Mouse (Mus musculus) MEL (cell line): ENCODE data around the gene Zdhhc3. TPM values are rescaled to one million over a fixed set of nuclear protein-coding genes. Genes with fewer than 3 reads are reported as not detected.
A peak's percentile ranks its signal among the peaks of the same experiment; 100 is the strongest.

Source experiments
- DNase-seq: peaks from one replicate; pipeline ENCODE4 v3.0.0; 2011; ENCODE audit warnings: low read depth, low spot score
- H3K27ac ChIP-seq: 2 replicates; pipeline ENCODE4 v1.5.1; 2012; ENCODE audit warnings: low read depth, mild to moderate bottlenecking, control low read depth, low read length, moderate library complexity; ENCODE audit not compliant: control insufficient read depth
- H3K27me3 ChIP-seq, 2 experiments: fragments of 150-350 bp in 1 of 2; sonication (generic) in 1 of 2; 2 replicates each; pipeline ENCODE4 v1.6.1; 2012; ENCODE audit warnings: low read length in 2 of 2, mild to moderate bottlenecking in 2 of 2, improper control_type of control experiment in 1 of 2, moderate library complexity in 1 of 2; ENCODE audit not compliant: insufficient read depth in 2 of 2, control insufficient read depth in 1 of 2
- H3K36me3 ChIP-seq, 2 experiments: 2 replicates each; pipeline ENCODE4 v1.6.1; 2012 to 2014; ENCODE audit warnings: low read length in 2 of 2, improper control_type of control experiment in 1 of 2, inconsistent platforms in 1 of 2, mild to moderate bottlenecking in 1 of 2; ENCODE audit not compliant: insufficient read depth in 2 of 2, control insufficient read depth in 1 of 2
- H3K4me1 ChIP-seq, 2 experiments: fragments of 150-350 bp in 1 of 2; sonication (generic) in 1 of 2; 2 replicates each; pipeline ENCODE4 v1.6.1; 2012; ENCODE audit warnings: low read length in 2 of 2, improper control_type of control experiment in 1 of 2, mild to moderate bottlenecking in 1 of 2; ENCODE audit not compliant: insufficient read depth in 2 of 2, control insufficient read depth in 1 of 2
- H3K4me3 ChIP-seq, 2 experiments: fragments of 150-350 bp in 1 of 2; sonication (generic) in 1 of 2; 2 replicates each; pipeline ENCODE4 v1.5.1; 2012; ENCODE audit warnings: low read depth in 2 of 2, low read length in 2 of 2, mild to moderate bottlenecking in 2 of 2, moderate library complexity in 2 of 2, control low read depth in 1 of 2, improper control_type of control experiment in 1 of 2; ENCODE audit not compliant: control insufficient read depth in 1 of 2, insufficient read depth in 1 of 2
- H3K79me2 ChIP-seq: 2 replicates; pipeline ENCODE4 v1.6.1; 2012; ENCODE audit warnings: mild to moderate bottlenecking, low read length, moderate library complexity; ENCODE audit not compliant: control insufficient read depth, poor library complexity, insufficient read depth
- H3K9ac ChIP-seq: 2 replicates; pipeline ENCODE4 v1.6.1; 2012; ENCODE audit warnings: low read depth, mild to moderate bottlenecking, control low read depth, low read length, moderate library complexity; ENCODE audit not compliant: control insufficient read depth, poor library complexity, severe bottlenecking
- H3K9me3 ChIP-seq: fragments of 150-350 bp; sonication (generic); replicated peaks from 2 replicates; pipeline ENCODE4 v1.6.1; 2012; ENCODE audit warnings: mild to moderate bottlenecking, low read length, improper control_type of control experiment, moderate library complexity; ENCODE audit not compliant: insufficient read depth
- BHLHE40 ChIP-seq: IDR thresholded peaks from 2 replicates; pipeline ENCODE4 v1.6.1; 2012; ENCODE audit warnings: low read depth, mild to moderate bottlenecking, inconsistent platforms, low read length, improper control_type of control experiment, borderline replicate concordance
- ETS1 ChIP-seq: IDR thresholded peaks from 2 replicates; pipeline ENCODE4 v1.6.1; 2012; ENCODE audit warnings: low read depth, mild to moderate bottlenecking, inconsistent platforms, low read length, improper control_type of control experiment, moderate library complexity
- GATA1 ChIP-seq: IDR thresholded peaks from 2 replicates; pipeline ENCODE4 v1.6.1; 2011; ENCODE audit warnings: low read depth, low read length, improper control_type of control experiment
- HCFC1 ChIP-seq: IDR thresholded peaks from 2 replicates; pipeline ENCODE4 v1.6.1; 2012; ENCODE audit warnings: low read depth, mild to moderate bottlenecking, inconsistent platforms, low read length, improper control_type of control experiment, moderate library complexity
- MAZ ChIP-seq: IDR thresholded peaks from 2 replicates; pipeline ENCODE4 v1.6.1; 2012; ENCODE audit warnings: low read depth, mild to moderate bottlenecking, inconsistent platforms, low read length, improper control_type of control experiment
- MXI1 ChIP-seq: IDR thresholded peaks from 2 replicates; pipeline ENCODE4 v1.6.1; 2011; ENCODE audit warnings: mild to moderate bottlenecking, low read depth, low read length, improper control_type of control experiment
- MYC ChIP-seq: IDR thresholded peaks from 2 replicates; pipeline ENCODE4 v1.6.1; 2011; ENCODE audit warnings: low read depth, mild to moderate bottlenecking, low read length, improper control_type of control experiment, moderate library complexity
- NRF1 ChIP-seq: IDR thresholded peaks from 2 replicates; pipeline ENCODE4 v1.6.1; 2014; ENCODE audit warnings: low read depth, mild to moderate bottlenecking, inconsistent platforms, low read length, improper control_type of control experiment, moderate library complexity; ENCODE audit not compliant: poor library complexity, insufficient read depth, severe bottlenecking
- POLR2AphosphoS5 ChIP-seq: IDR thresholded peaks from 2 replicates; pipeline ENCODE4 v1.6.1; 2012; ENCODE audit warnings: low read depth, borderline replicate concordance, mild to moderate bottlenecking, inconsistent platforms, low read length, moderate library complexity, mixed read lengths
- SIN3A ChIP-seq: IDR thresholded peaks from 2 replicates; pipeline ENCODE4 v1.6.1; 2012; ENCODE audit warnings: low read length, improper control_type of control experiment, inconsistent platforms
- TCF12 ChIP-seq: IDR thresholded peaks from 2 replicates; pipeline ENCODE4 v1.6.1; 2014; ENCODE audit warnings: low read depth, mild to moderate bottlenecking, inconsistent platforms, low read length, improper control_type of control experiment, moderate library complexity
- USF1 ChIP-seq: IDR thresholded peaks from 2 replicates; pipeline ENCODE4 v1.6.1; 2014; ENCODE audit warnings: low read depth, mild to moderate bottlenecking, inconsistent platforms, low read length, improper control_type of control experiment, moderate library complexity
- USF2 ChIP-seq, 2 experiments: IDR thresholded peaks; 2 replicates each; pipeline ENCODE4 v1.6.1; 2011 to 2012; ENCODE audit warnings: improper control_type of control experiment in 2 of 2, low read length in 2 of 2, borderline replicate concordance in 1 of 2, inconsistent platforms in 1 of 2, low read depth in 1 of 2, mild to moderate bottlenecking in 1 of 2; ENCODE audit not compliant: insufficient read depth in 1 of 2
- ZMIZ1 ChIP-seq: IDR thresholded peaks from 2 replicates; pipeline ENCODE4 v1.6.1; 2012; ENCODE audit warnings: low read depth, mild to moderate bottlenecking, inconsistent platforms, low read length, improper control_type of control experiment, moderate library complexity
- ZNF384 ChIP-seq: IDR thresholded peaks from 2 replicates; pipeline ENCODE4 v1.6.1; 2012; ENCODE audit warnings: low read depth, mild to moderate bottlenecking, inconsistent platforms, low read length, improper control_type of control experiment
- polyA plus RNA-seq, 2 experiments: library from polyadenylated mRNA; stranded (reverse) in 1 of 2; unstranded in 1 of 2; fragments of >175 nt in 1 of 2; fragments of >200 nt in 1 of 2; gene quantifications; 2 replicates each; pipeline versions ENCODE4 v1.2.1 to v1.2.4; 2012; ENCODE audit warnings: low replicate concordance in 2 of 2, low read depth in 1 of 2; ENCODE audit not compliant: insufficient read length in 2 of 2, insufficient read depth in 1 of 2, missing spikeins in 1 of 2
- total RNA-seq: library from RNA; depleted of rRNA; stranded (reverse); fragments of 300-350 nt; gene quantifications from 2 replicates; pipeline ENCODE4 v1.2.3, GENCODE M21; 2012

Zdhhc3 gene
- total and polyA plus RNA-seq, 3 experiments, result 51.8 to 98.1 (median 92.0) TPM

- Histone ChIP-seq H3K36me3 (peaks cover 0 to 6% of the 10 kb centered on the region in 2 experiments; a peak in 2 of 4 replicates), H3K27ac (peak within 1 kb of the TSS; percentile 28; the same call in 1 of the 2 replicates), H3K4me1 (peaks cover 2 to 8% of the 10 kb centered on the region in 2 experiments; a peak in 2 of 4 replicates), H3K9ac (peak within 1 kb of the TSS; percentile 38), H3K4me3 (no peak within 1 kb of the TSS), H3K27me3 (no peaks in the 10 kb centered on the region), H3K9me3 (no peaks in the 10 kb centered on the region), H3K79me2 (no peaks in the 10 kb centered on the region)
- no peak for TF ChIP-seq GATA1
- no peak for DNase-seq
These were observed 37.4 kb upstream of the Zdhhc3 start, which contains the start of gene Clec3b for GRCm38 (mm10) chr9:123150241-123151020. Gene Clec3b, plus strand, starts transcription at chr9:123150946.

- TF ChIP-seq SIN3A (no peak), USF2 (IDR thresholded peaks at IDR 0.05; ENCODE audit: borderline replicate concordance in 1 of 2, insufficient read depth in 1 of 2, low read depth in 1 of 2, low read length in 2 of 2) (no peak), ZNF384 (no peak), MYC (no peak), TCF12 (no peak), ZMIZ1 (no peak), GATA1 (no peak), USF1 (no peak), POLR2AphosphoS5 (no peak), HCFC1 (no peak), MAZ (no peak), NRF1 (no peak), BHLHE40 (no peak), MXI1 (no peak), ETS1 (no peak)
- H3K4me3 ChIP-seq, result no peak overlapping the region
- peaks cover 2 to 8% of the 10 kb centered on the region in 2 experiments; a peak in 2 of 4 replicates for H3K4me1 ChIP-seq
- no peaks in the 10 kb centered on the region for H3K9me3 ChIP-seq
- no peaks in the 10 kb centered on the region for H3K27me3 ChIP-seq
- no peaks in the 10 kb centered on the region for H3K79me2 ChIP-seq
- H3K36me3 ChIP-seq, result peaks cover 0 to 6% of the 10 kb centered on the region in 2 experiments; a peak in 2 of 4 replicates
- DNase-seq, result no peak
- no peak overlapping the region for H3K27ac ChIP-seq
- H3K9ac ChIP-seq, result no peak overlapping the region
These were observed 35.4 kb upstream of the Zdhhc3 start for GRCm38 (mm10) chr9:123148430-123148829.
